Mouse (Mus musculus) neural tube, embryonic 12.5 days (tissue): Measurements from ENCODE around the gene Eps15l1. TPM values are rescaled to one million over a fixed set of nuclear protein-coding genes. Genes with fewer than 3 reads are reported as not detected.

Experiments used
- ATAC-seq: fragments of 200-750 bp; cut with Nextera tagmentation; 2 replicates; pipeline ENCODE4 v1.8.0; 2017; ENCODE audit warnings: low read depth, mild to moderate bottlenecking, moderate TSS enrichment, moderate library complexity; ENCODE audit not compliant: low FRiP score
- H3K27ac ChIP-seq: fragments of 300-500 bp; sonication (generic); 2 replicates; pipeline ENCODE4 v1.5.1; 2016
- H3K27me3 ChIP-seq: fragments of 300-500 bp; sonication (generic); replicated peaks from 2 replicates; pipeline ENCODE4 v1.6.1; 2016; ENCODE audit warnings: mild to moderate bottlenecking
- H3K36me3 ChIP-seq: fragments of 300-500 bp; sonication (generic); 2 replicates; pipeline ENCODE4 v1.6.1; 2016; ENCODE audit warnings: mild to moderate bottlenecking
- H3K4me1 ChIP-seq: fragments of 300-500 bp; sonication (generic); 2 replicates; pipeline ENCODE4 v1.6.1; 2016
- H3K4me2 ChIP-seq: fragments of 300-500 bp; sonication (generic); replicated peaks from 2 replicates; pipeline ENCODE4 v1.6.1; 2016; ENCODE audit warnings: mild to moderate bottlenecking
- H3K4me3 ChIP-seq: fragments of 300-500 bp; sonication (generic); 2 replicates; pipeline ENCODE4 v1.5.1; 2016
- H3K9ac ChIP-seq: fragments of 300-500 bp; sonication (generic); 2 replicates; pipeline ENCODE4 v1.6.1; 2016; ENCODE audit warnings: mild to moderate bottlenecking
- H3K9me3 ChIP-seq: fragments of 300-500 bp; sonication (generic); 2 replicates; pipeline ENCODE4 v1.6.1; 2016; ENCODE audit warnings: mild to moderate bottlenecking
- WGBS: fragments of 180-500 bp; shearing (Covaris S2); methylation state at CpG from one replicate; pipeline ENCODE4 v1.1.7; 2016; 5-methylcytosine and 5-hydroxymethylcytosine counted together
- polyA plus RNA-seq: library from polyadenylated mRNA; unstranded; fragments of >200 nt; fragmentation: Nextera tagmentation; extraction: Ambion mirVana; gene quantifications from 2 replicates; pipeline ENCODE4 v1.2.1, GENCODE M21; 2016

The Eps15l1 gene
- polyA plus RNA-seq, 1 experiment from 2014 or later, result 74.0 TPM

DNA sequence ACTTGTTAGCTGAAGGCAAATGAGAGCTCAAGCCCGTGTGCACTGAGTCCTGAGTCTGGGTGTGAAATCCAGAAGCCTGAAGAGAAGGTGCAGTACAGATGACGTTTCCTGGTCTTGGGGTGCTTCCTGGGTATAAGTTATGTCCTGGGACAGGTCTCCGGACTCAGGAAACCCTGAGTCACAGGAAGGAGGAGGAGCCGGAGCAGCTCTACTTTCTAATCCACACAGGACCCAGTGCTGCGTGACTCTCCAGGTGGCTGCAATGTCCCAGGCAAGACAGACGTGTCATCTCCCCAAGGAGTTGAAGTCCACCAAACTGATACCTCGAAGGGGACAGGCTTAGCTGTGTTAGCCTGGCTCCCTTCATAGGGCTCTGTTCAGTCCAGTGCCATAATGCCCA, 57.8 kb downstream of the Eps15l1 start:
- Histone ChIP-seq H3K4me2 (no peak overlapping the region), H3K36me3 (peaks cover 92% of the 10 kb centered on the region), H3K27ac (no peak overlapping the region), H3K4me1 (no peaks in the 10 kb centered on the region), H3K9ac (no peak overlapping the region), H3K4me3 (no peak overlapping the region), H3K9me3 (no peaks in the 10 kb centered on the region), H3K27me3 (no peaks in the 10 kb centered on the region)
- ATAC-seq, result no peak
- WGBS, result 88% methylated on average over 7 of the region's 7 CpGs

DNA sequence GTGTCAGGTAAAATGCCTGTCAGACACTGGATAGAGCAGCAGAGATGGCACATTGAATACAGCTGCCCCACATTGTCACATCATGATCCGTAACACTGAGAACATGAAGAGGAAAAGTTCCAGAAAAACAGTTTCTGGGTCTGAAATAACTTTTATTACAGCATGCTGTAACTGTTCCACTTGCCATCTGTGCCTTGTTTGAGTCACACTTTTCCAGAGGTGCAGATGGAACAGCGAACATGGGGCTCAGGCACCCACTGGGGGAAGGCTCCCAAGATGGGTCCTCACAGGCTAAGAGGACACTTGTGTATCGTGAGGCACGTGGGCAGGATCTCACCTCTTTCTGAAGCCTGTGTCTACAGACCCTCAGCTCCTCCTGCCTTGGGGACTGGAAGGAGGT, 58.5 kb downstream of the Eps15l1 start:
- H3K27me3 ChIP-seq, result no peaks in the 10 kb centered on the region
- no peaks in the 10 kb centered on the region for H3K9me3 ChIP-seq
- no peak overlapping the region for H3K27ac ChIP-seq
- peaks cover 92% of the 10 kb centered on the region for H3K36me3 ChIP-seq
- WGBS, result 93% methylated on average over 4 of the region's 4 CpGs
- H3K4me3 ChIP-seq, result no peak overlapping the region
- no peak overlapping the region for H3K4me2 ChIP-seq
- no peaks in the 10 kb centered on the region for H3K4me1 ChIP-seq
- no peak overlapping the region for H3K9ac ChIP-seq
- no peak for ATAC-seq

DNA sequence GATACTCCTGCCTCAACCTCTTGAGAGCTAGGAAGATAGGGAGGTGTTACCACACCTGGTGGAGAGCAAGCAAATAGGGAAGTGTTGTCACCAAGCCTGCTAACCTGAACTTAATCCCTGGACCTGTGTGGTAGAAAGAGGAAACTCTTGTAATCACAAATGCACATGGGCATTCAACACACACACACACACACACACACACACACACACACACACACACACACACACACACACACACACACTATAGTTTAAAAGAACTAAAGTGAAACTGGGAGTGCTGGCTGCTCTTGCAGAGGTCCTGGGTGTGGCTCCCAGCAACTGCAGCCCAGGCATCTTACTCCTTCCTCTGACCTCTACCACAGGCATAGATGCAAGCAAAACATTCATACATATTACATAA, 61.1 kb downstream of the Eps15l1 start:
- no peak for ATAC-seq
- H3K27ac ChIP-seq, result no peak overlapping the region
- H3K36me3 ChIP-seq, result peaks cover 92% of the 10 kb centered on the region
- H3K9me3 ChIP-seq, result no peaks in the 10 kb centered on the region
- no peak overlapping the region for H3K4me3 ChIP-seq
- no peaks in the 10 kb centered on the region for H3K27me3 ChIP-seq
- H3K4me1 ChIP-seq, result no peaks in the 10 kb centered on the region
- no peak overlapping the region for H3K4me2 ChIP-seq
- H3K9ac ChIP-seq, result no peak overlapping the region

DNA sequence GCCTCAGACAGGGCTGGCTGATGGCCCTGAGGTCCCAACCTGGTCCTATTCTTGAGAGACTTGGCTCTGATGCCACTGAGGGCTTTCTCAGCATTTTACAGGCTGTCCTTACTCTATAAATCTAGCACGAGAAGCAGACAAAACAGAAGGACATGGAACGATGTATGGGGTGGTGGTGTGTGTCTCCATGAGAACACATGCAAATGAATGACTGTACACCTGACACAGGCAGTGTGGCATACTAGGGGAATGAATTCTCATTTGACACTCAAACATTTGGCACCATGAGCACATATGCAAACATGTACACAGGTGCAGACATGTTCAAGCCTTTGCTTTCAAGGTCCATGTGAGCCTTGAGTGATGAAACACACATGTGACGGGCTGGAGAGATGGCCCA, 64.7 kb downstream of the Eps15l1 start:
- no peak overlapping the region for H3K4me3 ChIP-seq
- no peak overlapping the region for H3K4me2 ChIP-seq
- H3K27ac ChIP-seq, result no peak overlapping the region
- peaks cover 92% of the 10 kb centered on the region for H3K36me3 ChIP-seq
- no peaks in the 10 kb centered on the region for H3K9me3 ChIP-seq
- no peaks in the 10 kb centered on the region for H3K4me1 ChIP-seq
- no peak overlapping the region for H3K9ac ChIP-seq
- ATAC-seq, result no peak
- H3K27me3 ChIP-seq, result no peaks in the 10 kb centered on the region
- 89% methylated on average over 3 of the region's 3 CpGs for WGBS

DNA sequence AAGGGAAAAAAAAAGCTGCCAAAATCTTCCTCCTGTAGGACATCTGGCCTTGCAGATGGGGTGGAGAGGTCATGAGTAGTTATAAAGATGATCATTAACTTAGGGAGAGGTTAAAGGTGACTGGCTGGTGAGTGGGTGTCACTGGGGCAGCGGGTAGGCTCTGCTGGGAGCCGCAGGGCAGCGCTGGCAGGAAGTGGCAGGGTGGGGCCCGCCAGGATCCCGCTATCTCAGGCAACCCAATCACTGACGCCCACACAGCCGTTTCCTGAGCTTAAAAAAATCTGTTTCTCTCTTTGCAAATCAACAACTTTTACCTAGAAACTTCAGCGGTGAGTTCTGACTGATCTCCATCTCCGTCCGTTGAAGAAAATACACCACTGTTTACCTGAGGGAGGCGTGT, 67.0 kb downstream of the Eps15l1 start:
- peaks cover 73% of the 10 kb centered on the region for H3K36me3 ChIP-seq
- H3K4me1 ChIP-seq, result no peaks in the 10 kb centered on the region
- ATAC-seq, result no peak
- no peaks in the 10 kb centered on the region for H3K9me3 ChIP-seq
- H3K4me2 ChIP-seq, result no peak overlapping the region
- H3K4me3 ChIP-seq, result no peak overlapping the region
- H3K27me3 ChIP-seq, result no peaks in the 10 kb centered on the region
- H3K9ac ChIP-seq, result no peak overlapping the region
- WGBS, result 86% methylated on average over 11 of the region's 11 CpGs
- no peak overlapping the region for H3K27ac ChIP-seq

DNA sequence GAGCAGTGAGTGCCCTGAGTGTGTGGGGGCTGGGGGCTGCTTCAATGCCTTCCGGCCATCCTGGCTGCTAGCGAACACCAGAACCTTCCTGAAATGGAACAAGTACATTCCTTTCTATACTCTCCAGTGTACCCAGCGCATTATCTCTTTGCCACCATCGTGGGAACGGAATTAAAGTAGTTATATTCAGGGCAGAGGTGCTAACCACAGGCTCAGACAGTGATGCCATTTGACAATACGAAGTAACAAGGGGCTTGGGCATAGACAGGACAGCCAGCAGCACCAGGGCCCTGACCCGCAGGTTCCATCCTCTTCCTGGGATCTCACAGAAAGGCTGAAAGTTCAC, 67.6 kb downstream of the Eps15l1 start:
- 90% methylated on average over 7 of the region's 7 CpGs for WGBS

DNA sequence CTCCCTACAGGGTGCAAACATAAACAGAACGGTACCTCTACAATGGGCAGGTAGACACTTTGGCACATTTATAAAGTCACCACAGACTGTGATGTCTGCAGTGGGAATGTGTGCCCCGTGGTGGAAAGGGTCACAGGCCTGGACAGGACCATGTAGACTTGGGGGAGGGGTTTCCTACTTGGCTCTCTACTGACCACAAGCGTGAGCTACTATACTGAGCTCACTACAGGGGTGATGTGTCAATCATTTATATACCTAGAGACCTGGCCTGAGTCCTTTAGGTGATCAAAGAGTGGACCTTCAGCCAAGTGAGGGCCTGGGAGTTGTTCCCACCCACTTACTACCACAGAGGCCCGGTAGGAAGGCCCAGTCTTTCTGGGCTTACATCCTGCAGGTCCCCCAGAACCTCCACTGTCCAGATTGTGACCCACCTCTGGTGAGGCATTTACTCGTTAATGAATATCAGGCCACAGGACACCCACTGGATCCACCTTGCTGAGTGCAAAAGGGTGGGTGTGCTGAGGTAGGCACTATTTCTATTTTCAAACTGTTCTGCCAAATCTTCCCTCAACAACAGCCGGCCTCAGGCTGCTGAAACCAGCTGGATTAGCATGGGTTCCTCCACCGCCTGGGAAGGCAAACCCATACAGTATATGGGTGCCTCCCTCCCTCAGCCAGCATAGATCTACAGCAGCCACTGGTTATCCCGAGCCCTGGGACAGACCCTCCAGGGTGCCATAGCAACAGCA, 68.1 kb downstream of the Eps15l1 start:
- WGBS, result 84% methylated on average over 8 of the region's 8 CpGs
- H3K36me3 ChIP-seq, result peaks cover 62% of the 10 kb centered on the region
- H3K9me3 ChIP-seq, result no peaks in the 10 kb centered on the region
- no peak overlapping the region for H3K4me3 ChIP-seq
- H3K27ac ChIP-seq, result no peak overlapping the region
- H3K27me3 ChIP-seq, result no peaks in the 10 kb centered on the region
- H3K9ac ChIP-seq, result no peak overlapping the region
- H3K4me1 ChIP-seq, result no peaks in the 10 kb centered on the region
- H3K4me2 ChIP-seq, result no peak overlapping the region
- no peak for ATAC-seq

More for the DNA sequence above, 67.6 kb downstream of the Eps15l1 start:
- no peaks in the 10 kb centered on the region for H3K9me3 ChIP-seq
- no peaks in the 10 kb centered on the region for H3K27me3 ChIP-seq
- no peak overlapping the region for H3K4me3 ChIP-seq
- no peaks in the 10 kb centered on the region for H3K4me1 ChIP-seq
- no peak overlapping the region for H3K4me2 ChIP-seq
- no peak for ATAC-seq
- peaks cover 67% of the 10 kb centered on the region for H3K36me3 ChIP-seq
- H3K27ac ChIP-seq, result no peak overlapping the region
- H3K9ac ChIP-seq, result no peak overlapping the region

DNA sequence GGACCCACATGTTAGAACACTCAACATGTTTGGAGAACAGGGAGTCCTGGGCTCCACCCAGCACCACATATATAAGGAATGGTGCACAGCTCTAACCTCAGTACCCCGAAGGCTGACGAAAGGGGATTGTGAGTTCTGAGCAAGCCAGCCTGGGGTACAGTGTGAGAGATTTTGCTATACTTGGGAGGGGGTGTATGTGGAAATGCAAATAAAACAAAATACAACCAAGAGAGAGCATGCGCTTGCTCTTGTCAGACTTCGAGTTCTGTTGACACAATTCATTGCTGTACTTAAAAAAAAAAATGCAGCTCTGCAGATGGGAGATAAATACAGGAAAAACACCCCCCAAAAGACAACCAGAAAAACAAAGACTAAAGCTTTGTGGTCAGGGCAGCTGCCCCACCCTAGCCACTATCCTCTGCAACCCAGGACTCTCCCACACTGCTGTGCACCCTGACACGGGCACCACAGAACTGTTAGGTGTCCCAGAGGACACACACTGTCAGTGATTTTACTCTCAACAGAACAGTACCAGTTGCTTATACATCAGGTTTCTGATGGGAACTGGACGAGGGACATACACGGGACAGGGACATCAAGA, 69.8 kb downstream of the Eps15l1 start:
- no peak overlapping the region for H3K4me3 ChIP-seq
- 94% methylated on average over 7 of the region's 7 CpGs for WGBS
- peaks cover 58% of the 10 kb centered on the region for H3K36me3 ChIP-seq
- H3K27ac ChIP-seq, result no peak overlapping the region
- ATAC-seq, result no peak
- H3K4me1 ChIP-seq, result no peaks in the 10 kb centered on the region
- H3K9ac ChIP-seq, result no peak overlapping the region
- no peaks in the 10 kb centered on the region for H3K9me3 ChIP-seq
- no peak overlapping the region for H3K4me2 ChIP-seq
- no peaks in the 10 kb centered on the region for H3K27me3 ChIP-seq

DNA sequence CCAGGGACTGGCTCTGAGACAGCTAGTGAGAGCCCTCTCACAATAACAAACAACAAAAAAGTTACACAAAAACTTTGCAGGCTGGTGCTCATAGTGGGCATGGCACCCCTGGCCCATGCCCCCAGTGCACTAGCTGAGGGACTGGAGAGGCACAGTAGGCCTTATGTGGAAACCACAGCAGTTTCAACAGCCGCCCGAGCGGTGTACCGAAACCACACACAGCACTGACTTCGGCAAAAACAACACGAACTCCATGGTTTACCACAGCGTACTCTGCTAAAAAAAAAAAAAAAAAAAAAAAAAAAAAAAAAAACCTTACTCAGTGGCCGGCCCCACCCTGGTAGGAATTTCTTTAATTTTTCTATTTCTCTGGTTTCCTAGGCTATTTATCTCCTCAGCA, 70.5 kb downstream of the Eps15l1 start:
- Histone ChIP-seq H3K36me3 (peaks cover 53% of the 10 kb centered on the region), H3K27me3 (no peaks in the 10 kb centered on the region), H3K4me3 (no peak overlapping the region), H3K4me2 (no peak overlapping the region), H3K9ac (no peak overlapping the region), H3K4me1 (no peaks in the 10 kb centered on the region), H3K27ac (no peak overlapping the region), H3K9me3 (no peaks in the 10 kb centered on the region)
- ATAC-seq, result no peak
- 92% methylated on average over 8 of the region's 8 CpGs for WGBS

DNA sequence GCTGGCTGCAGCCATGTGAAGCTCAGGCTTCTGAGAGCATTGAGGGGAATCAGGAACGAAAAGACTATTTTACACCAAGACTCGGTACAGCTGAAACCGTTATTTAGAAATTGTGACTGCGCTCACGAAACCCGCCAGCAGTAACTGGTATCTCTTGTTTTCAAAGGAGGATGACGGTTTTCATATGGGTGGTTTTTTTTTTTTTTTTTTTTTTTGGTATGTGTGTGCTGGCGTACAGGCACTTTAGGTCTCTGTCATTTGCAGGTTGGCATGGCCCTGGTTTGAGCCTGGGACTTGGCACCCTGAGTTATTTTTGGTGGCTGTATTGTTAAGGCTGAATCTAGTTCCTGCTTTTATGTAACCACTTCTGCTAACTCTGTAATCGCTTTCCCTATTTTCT, 71.4 kb downstream of the Eps15l1 start:
- WGBS, result 95% methylated on average over 9 of the region's 9 CpGs
- H3K9ac ChIP-seq, result no peak overlapping the region
- H3K27ac ChIP-seq, result no peak overlapping the region
- no peak overlapping the region for H3K4me2 ChIP-seq
- no peak for ATAC-seq
- H3K4me3 ChIP-seq, result no peak overlapping the region
- no peaks in the 10 kb centered on the region for H3K27me3 ChIP-seq
- no peaks in the 10 kb centered on the region for H3K9me3 ChIP-seq
- H3K4me1 ChIP-seq, result no peaks in the 10 kb centered on the region
- H3K36me3 ChIP-seq, result peaks cover 53% of the 10 kb centered on the region

DNA sequence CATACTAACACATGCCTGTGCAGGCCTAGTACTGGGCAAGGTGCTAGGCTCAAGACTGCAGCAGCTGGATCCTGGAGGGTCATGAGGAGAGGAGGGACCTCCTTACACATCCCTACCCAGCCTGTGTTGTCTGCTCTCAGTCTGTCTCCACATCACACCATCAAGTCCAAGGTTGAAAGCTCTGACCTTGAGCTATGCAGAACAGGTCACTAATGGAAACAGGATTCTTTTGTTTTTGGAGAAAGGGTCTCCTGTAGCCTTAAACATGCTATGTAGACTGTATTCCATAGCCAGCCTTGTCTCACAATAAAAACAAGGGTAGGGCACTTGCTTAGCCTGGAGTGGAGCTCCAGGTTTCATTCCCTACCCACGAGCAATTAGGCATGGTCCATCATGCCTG, 72.3 kb downstream of the Eps15l1 start:
- Histone ChIP-seq H3K4me2 (no peak overlapping the region), H3K36me3 (peaks cover 53% of the 10 kb centered on the region), H3K4me1 (no peaks in the 10 kb centered on the region), H3K9ac (no peak overlapping the region), H3K9me3 (no peaks in the 10 kb centered on the region), H3K27ac (no peak overlapping the region), H3K4me3 (no peak overlapping the region), H3K27me3 (no peaks in the 10 kb centered on the region)
- no peak for ATAC-seq
- 88% methylated on average over 1 of the region's 1 CpGs for WGBS

DNA sequence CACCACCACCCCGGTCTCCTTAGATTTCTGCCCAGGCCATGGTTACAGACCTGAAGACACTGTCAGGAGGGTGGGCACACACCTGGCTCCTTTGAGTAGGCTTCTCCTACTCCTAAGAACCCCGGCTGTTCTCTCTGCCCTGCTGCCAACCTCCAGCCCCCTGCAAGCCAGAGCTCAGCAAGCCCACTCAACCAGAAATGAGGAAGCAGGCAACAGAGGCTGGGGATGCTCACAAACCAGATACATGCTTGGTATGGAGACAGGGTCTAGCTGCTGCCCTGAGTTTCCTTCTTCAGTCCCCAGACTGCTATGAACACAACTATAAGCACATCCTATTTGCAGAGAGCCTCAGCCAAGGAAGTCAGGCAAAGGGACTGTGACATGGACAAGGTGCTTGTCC, 73.1 kb downstream of the Eps15l1 start:
- no peaks in the 10 kb centered on the region for H3K9me3 ChIP-seq
- no peak overlapping the region for H3K27ac ChIP-seq
- no peak overlapping the region for H3K4me2 ChIP-seq
- H3K4me1 ChIP-seq, result no peaks in the 10 kb centered on the region
- H3K27me3 ChIP-seq, result no peaks in the 10 kb centered on the region
- no peak for ATAC-seq
- H3K4me3 ChIP-seq, result no peak overlapping the region
- peaks cover 52% of the 10 kb centered on the region for H3K36me3 ChIP-seq
- no peak overlapping the region for H3K9ac ChIP-seq
- WGBS, result 98% methylated on average over 2 of the region's 2 CpGs

DNA sequence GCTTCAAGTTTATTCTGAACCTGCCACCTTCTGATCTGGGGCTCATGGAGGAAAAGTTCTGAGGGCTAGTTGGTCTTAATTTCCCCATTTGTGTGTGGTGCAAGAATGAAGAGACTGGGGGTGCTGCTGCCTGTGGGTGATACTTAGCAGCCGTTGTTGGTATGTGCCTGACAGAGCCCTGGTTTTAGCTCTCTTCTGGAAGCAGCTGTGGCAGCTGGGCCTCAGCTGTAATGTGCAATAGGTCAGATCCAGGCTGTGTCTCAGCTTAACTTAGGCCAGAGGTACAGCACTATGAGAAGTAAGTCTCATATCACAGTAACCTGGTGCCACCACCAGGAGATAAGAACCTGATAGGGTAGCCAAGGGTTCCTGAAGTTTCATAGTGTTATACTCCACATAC, 73.7 kb downstream of the Eps15l1 start:
- Histone ChIP-seq H3K27me3 (no peaks in the 10 kb centered on the region), H3K4me3 (no peak overlapping the region), H3K9me3 (no peaks in the 10 kb centered on the region), H3K36me3 (peaks cover 52% of the 10 kb centered on the region), H3K4me2 (no peak overlapping the region), H3K4me1 (no peaks in the 10 kb centered on the region), H3K27ac (no peak overlapping the region), H3K9ac (no peak overlapping the region)
- whole genome bisulfite sequencing, result 97% methylated on average over 1 of the region's 1 CpGs
- no peak for ATAC-seq
